Mouse (Mus musculus) ES-E14 (cell line): ENCODE measurements at regions not wholly inside any gene's neighbourhood (a gene's known extent, or its start where the extent isn't known, plus 50 kb on each side); places are given as distances from the start of the nearest gene placed in this dataset.
A peak's percentile ranks its signal among the peaks of the same experiment; 100 is the strongest.

ENCODE experiments used
- DNase-seq: peaks from one replicate; pipeline ENCODE4 v3.0.0-alpha.2; 2013; ENCODE audit warnings: low read depth, low spot score
- H3K27ac ChIP-seq: 2 replicates; pipeline ENCODE4 v1.5.1; 2012; ENCODE audit warnings: low read depth, mild to moderate bottlenecking, low read length, moderate library complexity, mixed read lengths; ENCODE audit not compliant: poor library complexity, insufficient read depth, severe bottlenecking
- H3K36me3 ChIP-seq: 2 replicates; pipeline ENCODE4 v1.6.1; 2012; ENCODE audit warnings: mild to moderate bottlenecking, low read length, moderate library complexity, mixed read lengths; ENCODE audit not compliant: control insufficient read depth, poor library complexity, insufficient read depth, severe bottlenecking
- H3K4me1 ChIP-seq, 2 experiments: fragments of 150-350 bp in 1 of 2; sonication (generic) in 1 of 2; 2 replicates each; pipeline ENCODE4 v1.6.1; 2012; ENCODE audit warnings: low read length in 2 of 2, mild to moderate bottlenecking in 1 of 2, mixed read lengths in 1 of 2; ENCODE audit not compliant: control insufficient read depth in 2 of 2, insufficient read depth in 2 of 2, poor library complexity in 1 of 2
- H3K4me3 ChIP-seq, 2 experiments: fragments of 150-350 bp in 1 of 2; sonication (generic) in 1 of 2; 2 replicates each; pipeline ENCODE4 v1.5.1; 2012; ENCODE audit warnings: low read length in 2 of 2, low read depth in 1 of 2, mild to moderate bottlenecking in 1 of 2, mixed read lengths in 1 of 2; ENCODE audit not compliant: insufficient read depth in 1 of 2, poor library complexity in 1 of 2, severe bottlenecking in 1 of 2
- H3K9ac ChIP-seq: 2 replicates; pipeline ENCODE4 v1.6.1; 2012; ENCODE audit warnings: low read depth, mild to moderate bottlenecking, low read length, mixed read lengths; ENCODE audit not compliant: poor library complexity, insufficient read depth, severe bottlenecking
- H3K9me3 ChIP-seq: fragments of 150-350 bp; sonication (generic); 2 replicates; pipeline ENCODE4 v1.6.1; 2012; ENCODE audit warnings: low read depth, mild to moderate bottlenecking, low read length; ENCODE audit not compliant: control insufficient read depth, insufficient read depth
- CHD2 ChIP-seq: IDR thresholded peaks from 2 replicates; pipeline ENCODE4 v1.6.1; 2014; ENCODE audit warnings: mild to moderate bottlenecking, low read depth, low read length, inconsistent platforms
- HCFC1 ChIP-seq: IDR thresholded peaks from 2 replicates; pipeline ENCODE4 v1.6.1; 2012; ENCODE audit warnings: low read length, inconsistent platforms, borderline replicate concordance; ENCODE audit not compliant: insufficient read depth
- MAFK ChIP-seq: IDR thresholded peaks from 2 replicates; pipeline ENCODE4 v1.6.1; 2014; ENCODE audit warnings: mild to moderate bottlenecking, low read depth, low read length, inconsistent platforms; ENCODE audit not compliant: insufficient read depth
- ZC3H11A ChIP-seq: IDR thresholded peaks from 2 replicates; pipeline ENCODE4 v1.6.1; 2012; ENCODE audit warnings: low read depth, mild to moderate bottlenecking, inconsistent platforms, low read length, borderline replicate concordance
- ZNF384 ChIP-seq: IDR thresholded peaks from 2 replicates; pipeline ENCODE4 v1.6.1; 2012; ENCODE audit warnings: low read depth, low read length, inconsistent platforms
- in situ Hi-C, 2 experiments: fragments of 600-800 bp; cut with MboI; formaldehyde crosslinking; loops; one replicate each; pipeline ENCODE4 v1.15.1; 2025; ENCODE audit warnings: low sequenced_read_pairs in 2 of 2, inconsistent platforms in 1 of 2; ENCODE audit not compliant: unreplicated experiment in 2 of 2

DNA sequence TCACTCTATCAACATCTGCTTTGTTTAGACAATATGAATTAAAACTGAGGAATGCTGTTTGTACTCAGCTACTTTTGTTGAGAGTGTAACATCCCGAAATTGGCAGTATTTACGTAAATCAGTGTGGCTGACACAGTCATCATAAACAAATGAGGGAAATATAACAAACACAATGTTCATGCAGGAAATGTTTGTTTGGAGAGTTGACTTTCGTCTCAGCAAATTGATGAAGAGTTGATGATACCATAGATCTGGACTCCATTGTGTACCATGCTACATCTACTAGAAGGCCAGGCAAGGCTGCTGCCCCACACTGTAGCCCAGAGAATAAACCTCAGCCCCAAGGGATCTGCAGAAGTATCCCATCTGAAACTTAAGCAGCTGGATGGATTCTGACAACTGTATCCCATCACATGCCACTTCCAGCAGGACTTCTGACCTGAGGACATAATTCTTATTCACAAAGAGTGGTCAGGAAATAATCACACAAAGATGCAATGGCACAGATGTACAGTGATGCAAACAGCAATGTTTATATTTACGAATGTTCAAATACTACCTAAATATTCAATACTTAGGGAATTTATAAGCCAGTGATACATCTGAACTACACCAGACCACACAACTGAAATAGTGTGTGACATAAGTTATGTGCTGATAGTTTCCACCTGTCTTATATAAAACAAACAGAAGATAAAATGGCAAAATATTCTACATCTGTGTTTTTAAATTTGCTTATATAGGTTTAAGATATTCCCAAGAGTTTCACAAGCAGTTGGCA is 51.3 kb downstream of the Gm21897 start:
- no peaks in the 10 kb centered on the region for H3K4me1 ChIP-seq
- H3K27ac ChIP-seq: no peak overlapping the region
- H3K36me3 ChIP-seq: no peaks in the 10 kb centered on the region
- no peak for DNase-seq
- in situ Hi-C loops: no loop called here
- no peak for TF ChIP-seq HCFC1
- no peak for TF ChIP-seq CHD2
- no peak for TF ChIP-seq ZC3H11A
- no peak for TF ChIP-seq ZNF384
- TF ChIP-seq MAFK: no peak
- H3K9me3 ChIP-seq: no peaks in the 10 kb centered on the region
- no peak overlapping the region for H3K4me3 ChIP-seq
- no peak overlapping the region for H3K9ac ChIP-seq

DNA sequence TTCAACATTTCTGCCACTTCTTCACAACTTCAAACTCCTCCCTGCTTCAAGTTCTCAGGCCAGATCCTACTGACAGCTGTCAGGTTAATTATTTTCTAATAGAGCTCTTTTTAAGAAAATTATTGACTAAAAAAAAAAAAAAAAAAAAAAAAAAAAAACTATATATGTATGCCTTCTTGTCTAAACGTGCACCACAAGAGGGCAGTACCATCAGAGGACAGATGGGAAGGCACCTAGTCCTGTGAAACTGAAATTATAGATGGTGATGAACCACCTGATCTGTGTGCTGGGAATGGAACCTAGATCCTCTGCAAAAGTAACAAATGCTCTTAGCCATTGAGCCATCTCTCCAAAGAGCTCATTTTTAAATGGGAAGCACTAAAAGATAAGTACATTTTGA is 55.6 kb downstream of the Gm21897 start:
- Histone ChIP-seq H3K9ac (no peak overlapping the region), H3K9me3 (no peaks in the 10 kb centered on the region), H3K36me3 (no peaks in the 10 kb centered on the region), H3K27ac (no peak overlapping the region), H3K4me3 (no peak overlapping the region), H3K4me1 (no peaks in the 10 kb centered on the region)
- TF ChIP-seq ZNF384 (peak; percentile 85), HCFC1 (no peak), CHD2 (no peak), ZC3H11A (no peak), MAFK (no peak)
- no peak for DNase-seq
- in situ Hi-C loops: no loop called here

DNA sequence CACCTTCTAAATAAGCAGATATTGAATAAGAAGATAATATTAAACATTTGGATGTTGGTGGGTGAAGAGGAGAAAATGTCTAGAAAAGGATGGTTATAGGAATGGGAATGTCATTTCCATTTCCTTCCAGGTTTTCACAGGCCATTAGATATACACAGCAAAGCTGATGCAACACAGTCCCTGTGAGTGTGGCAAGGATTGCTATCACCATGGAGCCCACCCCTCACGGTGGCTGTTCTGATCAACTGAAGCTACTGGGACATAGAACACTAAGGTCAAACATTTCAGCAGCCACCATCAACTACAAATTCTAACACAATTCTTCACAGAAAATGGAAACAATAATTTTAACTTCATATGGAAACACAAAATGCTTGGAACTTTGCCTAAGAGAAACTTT is 56.7 kb downstream of the Gm21897 start:
- H3K9ac ChIP-seq: no peak overlapping the region
- no peaks in the 10 kb centered on the region for H3K36me3 ChIP-seq
- no peak for DNase-seq
- no peak overlapping the region for H3K4me3 ChIP-seq
- no peaks in the 10 kb centered on the region for H3K9me3 ChIP-seq
- TF ChIP-seq ZNF384 (no peak), MAFK (no peak), ZC3H11A (no peak), CHD2 (no peak), HCFC1 (no peak)
- no peaks in the 10 kb centered on the region for H3K4me1 ChIP-seq
- in situ Hi-C loops: no loop called here
- H3K27ac ChIP-seq: no peak overlapping the region

DNA sequence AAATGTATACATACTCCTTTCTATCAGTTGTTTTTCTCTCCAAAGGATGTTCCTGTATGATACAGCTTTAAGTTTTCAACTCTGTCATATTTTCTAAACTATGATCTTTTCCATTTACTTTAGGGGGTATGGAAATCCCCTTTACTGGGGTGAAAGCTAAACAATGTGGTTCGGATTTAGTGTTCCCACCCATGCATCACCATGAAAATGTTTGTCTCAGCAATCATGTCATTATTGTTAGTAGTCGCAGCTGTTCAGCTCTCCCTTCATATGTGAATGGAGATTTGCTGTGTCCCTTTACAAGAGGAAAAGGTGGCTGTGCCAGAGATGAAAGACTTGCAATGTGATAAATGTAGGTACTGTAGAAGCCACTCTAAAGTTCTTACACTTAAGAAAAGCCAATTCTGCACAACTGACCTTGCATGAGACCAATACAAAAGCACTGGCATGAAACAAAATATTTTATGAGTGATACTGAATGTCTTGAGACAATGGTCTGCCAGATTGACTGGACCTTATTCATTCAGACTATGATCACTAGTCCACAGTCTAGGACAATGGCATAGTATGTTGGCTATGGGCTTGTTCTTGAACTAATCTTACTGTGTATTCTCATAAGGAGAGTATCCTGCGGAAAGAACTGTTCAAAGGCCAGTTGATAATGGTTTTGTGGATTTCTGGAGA is 68.4 kb downstream of the Gm21897 start:
- TF ChIP-seq MAFK (no peak), HCFC1 (no peak), CHD2 (no peak), ZC3H11A (no peak), ZNF384 (no peak)
- Histone ChIP-seq H3K9ac (no peak overlapping the region), H3K4me3 (no peak overlapping the region), H3K9me3 (no peaks in the 10 kb centered on the region), H3K4me1 (no peaks in the 10 kb centered on the region), H3K36me3 (no peaks in the 10 kb centered on the region), H3K27ac (no peak overlapping the region)
- in situ Hi-C loops: no loop called here
- DNase-seq: no peak

DNA sequence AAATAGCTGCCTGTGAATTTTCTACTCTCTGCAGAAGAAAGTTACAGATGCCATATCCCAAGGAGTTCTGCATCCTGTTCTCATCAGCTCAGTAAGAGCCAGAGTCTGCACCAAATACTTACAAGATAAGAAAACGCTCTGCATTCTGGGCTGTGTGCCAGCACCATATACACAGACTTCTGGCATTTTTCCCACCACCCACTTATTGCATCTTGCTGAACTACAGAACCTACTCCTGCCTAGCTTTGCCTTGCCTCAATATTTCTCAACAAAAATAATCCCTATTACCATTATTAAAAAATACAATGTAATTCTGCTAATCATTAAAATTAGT is 69.0 kb downstream of the Gm21897 start:
- H3K4me3 ChIP-seq: no peak overlapping the region
- in situ Hi-C loops: no loop called here
- no peaks in the 10 kb centered on the region for H3K36me3 ChIP-seq
- no peak overlapping the region for H3K27ac ChIP-seq
- DNase-seq: no peak
- no peaks in the 10 kb centered on the region for H3K9me3 ChIP-seq
- no peaks in the 10 kb centered on the region for H3K4me1 ChIP-seq
- no peak overlapping the region for H3K9ac ChIP-seq
- TF ChIP-seq ZC3H11A (no peak), MAFK (no peak), ZNF384 (no peak), HCFC1 (no peak), CHD2 (no peak)
